Mouse (Mus musculus) gastrocnemius, postnatal 4 days (tissue): ENCODE data around the gene Olfr787. TPM values are rescaled to one million over a fixed set of nuclear protein-coding genes. Genes with fewer than 3 reads are reported as not detected.

Experiments
- DNase-seq, 2 experiments: peaks; one replicate each; pipeline ENCODE4 v3.0.0; 2021 to 2022; ENCODE audit warnings: low spot score in 2 of 2, mixed read lengths in 2 of 2
- long read RNA-seq, 2 experiments: library from polyadenylated mRNA; stranded (forward); transcript quantifications; one replicate each; pipeline ENCODE4 v2.0.0; 2021
- total RNA-seq, 2 experiments: library from RNA; stranded (reverse); gene quantifications; 2 replicates each; pipeline ENCODE4 v1.2.3; 2021

The Olfr787 gene
- total RNA-seq = not detected
- long read RNA-seq, experiment 1 = 0 reads
- long read RNA-seq, experiment 2 = 0 reads

- DNase-seq = no peak
Measured at GRCm38 (mm10) chr10:129461562-129461961, at the start of gene Olfr787. Olfr787 (plus strand) TSS chr10:129461862.

DNA sequence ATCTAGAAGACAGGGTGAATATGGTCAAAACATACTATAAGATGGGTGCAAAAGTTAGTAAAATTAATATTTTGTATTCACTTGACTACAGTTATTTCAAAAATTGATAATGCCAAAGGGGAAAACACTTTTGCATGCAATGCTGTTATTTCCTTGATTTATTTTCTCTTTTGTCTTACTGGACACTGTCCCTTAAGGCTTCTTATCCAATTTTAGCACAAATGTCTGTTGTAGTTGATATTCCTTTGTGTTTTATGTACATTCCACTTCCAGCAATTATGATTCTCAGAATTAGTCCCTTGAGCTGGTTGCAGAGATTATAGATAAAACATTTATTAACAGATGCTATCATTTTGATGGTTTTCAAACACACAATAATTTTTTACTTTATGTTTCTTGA, 34.7 kb upstream of the Olfr787 start, which contains the start of gene Olfr786:
TSS of gene Olfr786 (plus strand) at position 301 of the 400 bp plus-strand sequence.
- DNase-seq = no peak

- DNase-seq = no peak
Measured at GRCm38 (mm10) chr10:129470698-129471097, 9.0 kb downstream of the Olfr787 start, which contains the start of gene Olfr788. Olfr788 (plus strand) TSS chr10:129470998.

- DNase-seq = no peak
Measured at GRCm38 (mm10) chr10:129473256-129473655, 11.6 kb downstream of the Olfr787 start.

DNA sequence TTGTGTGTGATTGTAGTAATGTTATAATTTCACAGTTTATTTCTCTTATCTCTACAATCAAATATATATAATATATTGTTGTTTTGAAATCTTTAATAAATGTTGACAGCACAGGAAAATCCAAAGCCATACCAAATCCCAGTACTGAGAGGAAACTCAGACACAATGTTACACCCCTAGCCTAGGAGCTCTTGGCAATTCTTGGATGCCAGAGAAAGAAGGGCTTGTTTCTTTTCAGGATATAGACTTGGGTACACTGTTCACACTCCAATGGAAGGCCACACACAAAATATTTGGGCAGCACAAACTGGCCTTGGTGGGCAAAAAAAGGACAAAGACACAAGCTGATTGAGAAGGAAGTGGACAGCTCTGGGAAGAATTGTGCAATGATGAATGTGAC, 12.1 kb downstream of the Olfr787 start:
- DNase-seq = no peak

DNA sequence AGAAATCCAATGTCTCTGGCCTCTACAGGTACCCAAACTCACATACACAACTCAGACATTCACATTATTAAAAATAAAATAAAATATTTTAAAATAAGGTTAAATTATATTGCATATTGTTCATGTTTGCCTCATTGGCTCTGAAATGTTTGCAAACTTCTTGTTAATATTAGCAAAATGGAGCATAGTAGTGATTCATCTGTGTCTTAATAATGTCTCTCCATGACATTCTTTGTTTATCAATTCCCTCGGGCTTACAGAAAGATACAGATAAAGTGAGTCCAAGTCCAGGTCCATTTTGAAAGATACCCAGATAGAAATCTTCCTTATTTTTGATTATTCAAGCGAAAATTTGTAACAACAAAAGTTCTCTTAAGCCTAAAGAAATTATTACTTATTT, 22.8 kb downstream of the Olfr787 start, which contains the start of gene Olfr789:
TSS of gene Olfr789 (plus strand) at position 301 of the 400 bp plus-strand sequence.
- no peak for DNase-seq

- no peak for DNase-seq
Measured at GRCm38 (mm10) chr10:129490101-129490500, 28.4 kb downstream of the Olfr787 start.

GRCm38 (mm10) chr10:129498192-129498591, 36.5 kb downstream of the Olfr787 start, which contains the start of gene Olfr790:
Olfr790 (plus strand) TSS chr10:129498492.
- no peak for DNase-seq

Other genes starting within 250 kb of the Olfr787 start
- not detected for gene Olfr774, start 225.7 kb upstream of the Olfr787 start, total RNA-seq
- not detected for gene Olfr775, start 213.4 kb upstream of the Olfr787 start, total RNA-seq
- gene Olfr776, start 202.7 kb upstream of the Olfr787 start, total RNA-seq = not detected
- gene Olfr777, start 190.4 kb upstream of the Olfr787 start, total RNA-seq = not detected
- not detected for gene Olfr780, start 143.7 kb upstream of the Olfr787 start, total RNA-seq
- not detected for gene Olfr781, start 133.0 kb upstream of the Olfr787 start, total RNA-seq
- gene Olfr782, start 113.0 kb upstream of the Olfr787 start, total RNA-seq = not detected
- under 1 TPM in 1 of 2 experiments, not detected in 1; 0.07 TPM for gene Olfr784, start 77.8 kb upstream of the Olfr787 start, total RNA-seq
- gene Olfr785, start 56.4 kb upstream of the Olfr787 start, total RNA-seq = not detected
- not detected for gene Olfr786, start 34.6 kb upstream of the Olfr787 start, total RNA-seq
- not detected for gene Olfr788, start 9.1 kb downstream of the Olfr787 start, total RNA-seq
- gene Olfr789, start 22.9 kb downstream of the Olfr787 start, total RNA-seq = not detected
- not detected for gene Olfr790, start 36.6 kb downstream of the Olfr787 start, total RNA-seq
- not detected for gene Olfr791, start 59.9 kb downstream of the Olfr787 start, total RNA-seq
- not detected for gene Olfr792, start 77.3 kb downstream of the Olfr787 start, total RNA-seq
- not detected for gene Olfr794, start 105.8 kb downstream of the Olfr787 start, total RNA-seq
- not detected for gene Olfr796, start 150.7 kb downstream of the Olfr787 start, total RNA-seq
- not detected for gene Olfr798, start 166.1 kb downstream of the Olfr787 start, total RNA-seq
- gene Olfr799, start 175.6 kb downstream of the Olfr787 start, total RNA-seq = not detected
- gene Olfr800, start 195.8 kb downstream of the Olfr787 start, total RNA-seq = not detected
- not detected for gene Olfr801, start 212.0 kb downstream of the Olfr787 start, total RNA-seq
- not detected for gene Olfr802, start 226.3 kb downstream of the Olfr787 start, total RNA-seq
- gene Olfr803, start 232.4 kb downstream of the Olfr787 start, total RNA-seq = not detected
- not detected for gene Olfr804, start 241.3 kb downstream of the Olfr787 start, total RNA-seq